Mouse (Mus musculus) CH12.LX (cell line): ENCODE measurements around the gene Olfr1393.

Source experiments
- CHD2 ChIP-seq: IDR thresholded peaks from 2 replicates; pipeline ENCODE4 v1.6.1; 2011; ENCODE audit warnings: low read length, improper control_type of control experiment
- CTCF ChIP-seq, 2 experiments: IDR thresholded peaks in 1 of 2; conservative IDR thresholded peaks in 1 of 2; 2 replicates each; pipeline ENCODE4 v1.5.1; 2011 to 2012; ENCODE audit warnings: low read depth in 2 of 2, low read length in 2 of 2, improper control_type of control experiment in 1 of 2, inconsistent platforms in 1 of 2, mild to moderate bottlenecking in 1 of 2, moderate library complexity in 1 of 2
- MAZ ChIP-seq: IDR thresholded peaks from 2 replicates; pipeline ENCODE4 v1.6.1; 2012; ENCODE audit warnings: low read depth, mild to moderate bottlenecking, inconsistent platforms, low read length, improper control_type of control experiment, moderate library complexity
- POLR2AphosphoS2 ChIP-seq: IDR thresholded peaks from 2 replicates; pipeline ENCODE4 v1.6.1; 2011; ENCODE audit warnings: low read depth, low read length, improper control_type of control experiment
- SIN3A ChIP-seq: IDR thresholded peaks from 2 replicates; pipeline ENCODE4 v1.6.1; 2012; ENCODE audit warnings: low read length, improper control_type of control experiment, inconsistent platforms
- TCF12 ChIP-seq: IDR thresholded peaks from 2 replicates; pipeline ENCODE4 v1.6.1; 2014; ENCODE audit warnings: low read depth, mild to moderate bottlenecking, inconsistent platforms, low read length, improper control_type of control experiment

GRCm38 (mm10) chr11:49232781-49233180, 45.3 kb upstream of the Olfr1393 start:
- TF ChIP-seq CTCF (conservative IDR thresholded peaks at IDR 0.05 in 1 of 2, IDR thresholded peaks at IDR 0.05 in 1 of 2; ENCODE audit: low read depth in 2 of 2, low read length in 2 of 2) (no peak), TCF12 (no peak), CHD2 (no peak), SIN3A (no peak), POLR2AphosphoS2 (no peak), MAZ (no peak)
